Mouse (Mus musculus) MEL (cell line): ENCODE results near the gene Tmem151a. TPM values are rescaled to one million over a fixed set of nuclear protein-coding genes. Genes with fewer than 3 reads are reported as not detected.
A peak's percentile ranks its signal among the peaks of the same experiment; 100 is the strongest.

Experiments used
- DNase-seq: peaks from one replicate; pipeline ENCODE4 v3.0.0; 2011; ENCODE audit warnings: low read depth, low spot score
- H3K27ac ChIP-seq: 2 replicates; pipeline ENCODE4 v1.5.1; 2012; ENCODE audit warnings: low read depth, mild to moderate bottlenecking, control low read depth, low read length, moderate library complexity; ENCODE audit not compliant: control insufficient read depth
- H3K27me3 ChIP-seq, 2 experiments: fragments of 150-350 bp in 1 of 2; sonication (generic) in 1 of 2; 2 replicates each; pipeline ENCODE4 v1.6.1; 2012; ENCODE audit warnings: low read length in 2 of 2, mild to moderate bottlenecking in 2 of 2, improper control_type of control experiment in 1 of 2, moderate library complexity in 1 of 2; ENCODE audit not compliant: insufficient read depth in 2 of 2, control insufficient read depth in 1 of 2
- H3K36me3 ChIP-seq, 2 experiments: 2 replicates each; pipeline ENCODE4 v1.6.1; 2012 to 2014; ENCODE audit warnings: low read length in 2 of 2, improper control_type of control experiment in 1 of 2, inconsistent platforms in 1 of 2, mild to moderate bottlenecking in 1 of 2; ENCODE audit not compliant: insufficient read depth in 2 of 2, control insufficient read depth in 1 of 2
- H3K4me1 ChIP-seq, 2 experiments: fragments of 150-350 bp in 1 of 2; sonication (generic) in 1 of 2; 2 replicates each; pipeline ENCODE4 v1.6.1; 2012; ENCODE audit warnings: low read length in 2 of 2, improper control_type of control experiment in 1 of 2, mild to moderate bottlenecking in 1 of 2; ENCODE audit not compliant: insufficient read depth in 2 of 2, control insufficient read depth in 1 of 2
- H3K4me3 ChIP-seq, 2 experiments: fragments of 150-350 bp in 1 of 2; sonication (generic) in 1 of 2; 2 replicates each; pipeline ENCODE4 v1.5.1; 2012; ENCODE audit warnings: low read depth in 2 of 2, low read length in 2 of 2, mild to moderate bottlenecking in 2 of 2, moderate library complexity in 2 of 2, control low read depth in 1 of 2, improper control_type of control experiment in 1 of 2; ENCODE audit not compliant: control insufficient read depth in 1 of 2, insufficient read depth in 1 of 2
- H3K79me2 ChIP-seq: 2 replicates; pipeline ENCODE4 v1.6.1; 2012; ENCODE audit warnings: mild to moderate bottlenecking, low read length, moderate library complexity; ENCODE audit not compliant: control insufficient read depth, poor library complexity, insufficient read depth
- H3K9ac ChIP-seq: 2 replicates; pipeline ENCODE4 v1.6.1; 2012; ENCODE audit warnings: low read depth, mild to moderate bottlenecking, control low read depth, low read length, moderate library complexity; ENCODE audit not compliant: control insufficient read depth, poor library complexity, severe bottlenecking
- H3K9me3 ChIP-seq: fragments of 150-350 bp; sonication (generic); replicated peaks from 2 replicates; pipeline ENCODE4 v1.6.1; 2012; ENCODE audit warnings: mild to moderate bottlenecking, low read length, improper control_type of control experiment, moderate library complexity; ENCODE audit not compliant: insufficient read depth
- BHLHE40 ChIP-seq: IDR thresholded peaks from 2 replicates; pipeline ENCODE4 v1.6.1; 2012; ENCODE audit warnings: low read depth, mild to moderate bottlenecking, inconsistent platforms, low read length, improper control_type of control experiment, borderline replicate concordance
- CHD2 ChIP-seq: IDR thresholded peaks from 2 replicates; pipeline ENCODE4 v1.6.1; 2011; ENCODE audit warnings: low read length, improper control_type of control experiment
- CTCF ChIP-seq, 3 experiments: IDR thresholded peaks in 2 of 3; conservative IDR thresholded peaks in 1 of 3; 2 replicates each; pipeline ENCODE4 v1.5.1; 2011 to 2012; ENCODE audit warnings: low read length in 3 of 3, low read depth in 2 of 3, mild to moderate bottlenecking in 2 of 3, improper control_type of control experiment in 1 of 3, inconsistent platforms in 1 of 3, mixed read lengths in 1 of 3, moderate library complexity in 1 of 3; ENCODE audit not compliant: control insufficient read depth in 1 of 3, insufficient read depth in 1 of 3, poor library complexity in 1 of 3, severe bottlenecking in 1 of 3
- E2F4 ChIP-seq: IDR thresholded peaks from 2 replicates; pipeline ENCODE4 v1.6.1; 2011; ENCODE audit warnings: low read depth, low read length, improper control_type of control experiment, borderline replicate concordance
- ELF1 ChIP-seq: IDR thresholded peaks from 2 replicates; pipeline ENCODE4 v1.6.1; 2014; ENCODE audit warnings: low read depth, mild to moderate bottlenecking, inconsistent platforms, low read length, improper control_type of control experiment, moderate library complexity
- EP300 ChIP-seq, 2 experiments: IDR thresholded peaks; 2 replicates each; pipeline ENCODE4 v1.6.1; 2011; ENCODE audit warnings: improper control_type of control experiment in 2 of 2, low read length in 2 of 2, low read depth in 1 of 2, mild to moderate bottlenecking in 1 of 2
- ETS1 ChIP-seq: IDR thresholded peaks from 2 replicates; pipeline ENCODE4 v1.6.1; 2012; ENCODE audit warnings: low read depth, mild to moderate bottlenecking, inconsistent platforms, low read length, improper control_type of control experiment, moderate library complexity
- GABPA ChIP-seq: IDR thresholded peaks from 2 replicates; pipeline ENCODE4 v1.6.1; 2012; ENCODE audit warnings: low read depth, mild to moderate bottlenecking, inconsistent platforms, low read length, improper control_type of control experiment, moderate library complexity
- GATA1 ChIP-seq: IDR thresholded peaks from 2 replicates; pipeline ENCODE4 v1.6.1; 2011; ENCODE audit warnings: low read depth, low read length, improper control_type of control experiment
- KAT2A ChIP-seq: conservative IDR thresholded peaks from 2 replicates; pipeline ENCODE4 v1.6.1; 2012; ENCODE audit warnings: low read depth, low read length, improper control_type of control experiment, inconsistent platforms
- MAZ ChIP-seq: IDR thresholded peaks from 2 replicates; pipeline ENCODE4 v1.6.1; 2012; ENCODE audit warnings: low read depth, mild to moderate bottlenecking, inconsistent platforms, low read length, improper control_type of control experiment
- MEF2A ChIP-seq: IDR thresholded peaks from 2 replicates; pipeline ENCODE4 v1.6.1; 2014; ENCODE audit warnings: low read depth, mild to moderate bottlenecking, inconsistent platforms, low read length, improper control_type of control experiment; ENCODE audit not compliant: poor library complexity, insufficient replicate concordance, severe bottlenecking; ENCODE audit errors: extremely low read depth
- MXI1 ChIP-seq: IDR thresholded peaks from 2 replicates; pipeline ENCODE4 v1.6.1; 2011; ENCODE audit warnings: mild to moderate bottlenecking, low read depth, low read length, improper control_type of control experiment
- MYB ChIP-seq: IDR thresholded peaks from 2 replicates; pipeline ENCODE4 v1.6.1; 2011; ENCODE audit warnings: mild to moderate bottlenecking, low read depth, low read length, improper control_type of control experiment
- MYC ChIP-seq: IDR thresholded peaks from 2 replicates; pipeline ENCODE4 v1.6.1; 2011; ENCODE audit warnings: low read depth, mild to moderate bottlenecking, low read length, improper control_type of control experiment, moderate library complexity
- NELFE ChIP-seq: IDR thresholded peaks from 2 replicates; pipeline ENCODE4 v1.6.1; 2011; ENCODE audit warnings: low read depth, low read length, improper control_type of control experiment
- POLR2AphosphoS2 ChIP-seq: IDR thresholded peaks from 2 replicates; pipeline ENCODE4 v1.6.1; 2011; ENCODE audit warnings: low read length, improper control_type of control experiment
- POLR2AphosphoS5 ChIP-seq: IDR thresholded peaks from 2 replicates; pipeline ENCODE4 v1.6.1; 2012; ENCODE audit warnings: low read depth, borderline replicate concordance, mild to moderate bottlenecking, inconsistent platforms, low read length, moderate library complexity, mixed read lengths
- RAD21 ChIP-seq: IDR thresholded peaks from 2 replicates; pipeline ENCODE4 v1.6.1; 2011; ENCODE audit warnings: mild to moderate bottlenecking, low read depth, low read length, improper control_type of control experiment
- RCOR1 ChIP-seq: IDR thresholded peaks from 2 replicates; pipeline ENCODE4 v1.6.1; 2012; ENCODE audit warnings: low read depth, mild to moderate bottlenecking, inconsistent platforms, low read length, improper control_type of control experiment
- SMC3 ChIP-seq: IDR thresholded peaks from 2 replicates; pipeline ENCODE4 v1.6.1; 2011; ENCODE audit warnings: low read depth, low read length, improper control_type of control experiment
- TAL1 ChIP-seq: IDR thresholded peaks from 2 replicates; pipeline ENCODE4 v1.6.1; 2012; ENCODE audit warnings: mild to moderate bottlenecking, inconsistent platforms, low read length, moderate library complexity, mixed read lengths
- UBTF ChIP-seq: IDR thresholded peaks from 2 replicates; pipeline ENCODE4 v1.6.1; 2012; ENCODE audit warnings: low read depth, mild to moderate bottlenecking, inconsistent platforms, low read length, improper control_type of control experiment, moderate library complexity, borderline replicate concordance; ENCODE audit not compliant: insufficient read depth
- USF2 ChIP-seq, 2 experiments: IDR thresholded peaks; 2 replicates each; pipeline ENCODE4 v1.6.1; 2011 to 2012; ENCODE audit warnings: improper control_type of control experiment in 2 of 2, low read length in 2 of 2, borderline replicate concordance in 1 of 2, inconsistent platforms in 1 of 2, low read depth in 1 of 2, mild to moderate bottlenecking in 1 of 2; ENCODE audit not compliant: insufficient read depth in 1 of 2
- ZC3H11A ChIP-seq: IDR thresholded peaks from 2 replicates; pipeline ENCODE4 v1.6.1; 2012; ENCODE audit warnings: low read depth, mild to moderate bottlenecking, inconsistent platforms, low read length, improper control_type of control experiment
- ZKSCAN1 ChIP-seq: IDR thresholded peaks from 2 replicates; pipeline ENCODE4 v1.6.1; 2012; ENCODE audit warnings: low read depth, mild to moderate bottlenecking, inconsistent platforms, low read length, improper control_type of control experiment, moderate library complexity
- ZNF384 ChIP-seq: IDR thresholded peaks from 2 replicates; pipeline ENCODE4 v1.6.1; 2012; ENCODE audit warnings: low read depth, mild to moderate bottlenecking, inconsistent platforms, low read length, improper control_type of control experiment
- polyA plus RNA-seq, 2 experiments: library from polyadenylated mRNA; stranded (reverse) in 1 of 2; unstranded in 1 of 2; fragments of >175 nt in 1 of 2; fragments of >200 nt in 1 of 2; gene quantifications; 2 replicates each; pipeline versions ENCODE4 v1.2.1 to v1.2.4; 2012; ENCODE audit warnings: low replicate concordance in 2 of 2, low read depth in 1 of 2; ENCODE audit not compliant: insufficient read length in 2 of 2, insufficient read depth in 1 of 2, missing spikeins in 1 of 2
- total RNA-seq: library from RNA; depleted of rRNA; stranded (reverse); fragments of 300-350 nt; gene quantifications from 2 replicates; pipeline ENCODE4 v1.2.3, GENCODE M21; 2012

The Tmem151a gene
- total and polyA plus RNA-seq, 3 experiments, result 0.63 TPM; not detected in 2

- H3K27ac ChIP-seq, result no peak overlapping the region
- peaks cover 2 to 6% of the 10 kb centered on the region in 2 experiments; a peak in 3 of 4 replicates for H3K4me1 ChIP-seq
- no peak for DNase-seq
- H3K9me3 ChIP-seq, result no peaks in the 10 kb centered on the region
- peaks cover 9% of the 10 kb centered on the region; the same call in 1 of the 2 replicates for H3K79me2 ChIP-seq
- H3K9ac ChIP-seq, result no peak overlapping the region
- no peak for TF ChIP-seq MYB
- no peak for TF ChIP-seq BHLHE40
- TF ChIP-seq USF2 (IDR thresholded peaks at IDR 0.05; ENCODE audit: borderline replicate concordance in 1 of 2, insufficient read depth in 1 of 2, low read depth in 1 of 2, low read length in 2 of 2), result no peak
- TF ChIP-seq EP300 (IDR thresholded peaks at IDR 0.05; ENCODE audit: low read depth in 1 of 2, low read length in 2 of 2), result no peak
- no peak for TF ChIP-seq MEF2A
- no peak for TF ChIP-seq RCOR1
- TF ChIP-seq RAD21, result no peak
- TF ChIP-seq CTCF (IDR thresholded peaks at IDR 0.05 in 2 of 3, conservative IDR thresholded peaks at IDR 0.05 in 1 of 3; ENCODE audit: control insufficient read depth in 1 of 3, insufficient read depth in 1 of 3, low read depth in 2 of 3, low read length in 3 of 3, poor library complexity in 1 of 3, severe bottlenecking in 1 of 3), result no peak
- no peak for TF ChIP-seq CHD2
- TF ChIP-seq ELF1, result no peak
- no peak for TF ChIP-seq E2F4
- no peak for TF ChIP-seq GATA1
- no peak for TF ChIP-seq SMC3
- no peak for TF ChIP-seq ETS1
- no peak for TF ChIP-seq UBTF
- no peaks in the 10 kb centered on the region for H3K27me3 ChIP-seq
- H3K4me3 ChIP-seq, result no peak overlapping the region
- H3K36me3 ChIP-seq, result peaks cover 1 to 6% of the 10 kb centered on the region in 2 experiments; a peak in 3 of 4 replicates
Observed at GRCm38 (mm10) chr19:5107556-5108270, 22.4 kb upstream of the Tmem151a start.

GRCm38 (mm10) chr19:5106731-5107191 is 21.4 kb upstream of the Tmem151a start, which contains the start of gene Rab1b:
Gene Rab1b, minus strand, starts transcription at chr19:5107072.
- Histone ChIP-seq H3K27ac (peak within 1 kb of the TSS; percentile 90), H3K9me3 (no peaks in the 10 kb centered on the region), H3K9ac (peak within 1 kb of the TSS; percentile 96), H3K27me3 (no peaks in the 10 kb centered on the region), H3K36me3 (peaks cover 1 to 6% of the 10 kb centered on the region in 2 experiments; a peak in 3 of 4 replicates), H3K4me1 (peaks cover 2 to 6% of the 10 kb centered on the region in 2 experiments; a peak in 3 of 4 replicates), H3K79me2 (peaks cover 9% of the 10 kb centered on the region; the same call in 1 of the 2 replicates), H3K4me3 (peak within 1 kb of the TSS; percentile 88 to 93)
- DNase-seq, result peak; percentile 98
- peak; percentile 77 for TF ChIP-seq MAZ
- TF ChIP-seq MXI1, result no peak
- no peak for TF ChIP-seq ZKSCAN1
- peak; percentile 60 for TF ChIP-seq NELFE
- 0 out of 2 replicates have a peak, but pooled peaks have one; percentile 30 for TF ChIP-seq POLR2AphosphoS2
- TF ChIP-seq BHLHE40, result no peak
- no peak for TF ChIP-seq ZC3H11A
- no peak for TF ChIP-seq EP300 (IDR thresholded peaks at IDR 0.05; ENCODE audit: low read depth in 1 of 2, low read length in 2 of 2)
- peak; percentile 84 for TF ChIP-seq KAT2A
- no peak for TF ChIP-seq RAD21
- TF ChIP-seq TAL1, result no peak
- TF ChIP-seq POLR2AphosphoS5, result no peak
- TF ChIP-seq E2F4, result no peak; the same call in 1 of the 2 replicates
- no peak for TF ChIP-seq SMC3
- no peak for TF ChIP-seq CHD2
- no peak for TF ChIP-seq ELF1
- TF ChIP-seq ZNF384, result no peak
- no peak for TF ChIP-seq GABPA
- TF ChIP-seq USF2 (IDR thresholded peaks at IDR 0.05; ENCODE audit: borderline replicate concordance in 1 of 2, insufficient read depth in 1 of 2, low read depth in 1 of 2, low read length in 2 of 2), result no peak
- TF ChIP-seq MYC, result no peak
- TF ChIP-seq UBTF, result no peak
